In genomic region chr12:46444644-46445313, GRCm38 (mm10) we compare ENCODE assay signal across 18 mouse cellular contexts.
DNase-seq lines count a peak whose midpoint lies in the region; ATAC-seq and TF ChIP-seq lines count a peak whose summit lies in the region.
"Had no signal": no experiment of that assay in that cellular context is flagged by ENCODE, and none has a peak within 500 bp of the region (broad histone marks: within the 10 kb centered on the region; RNA-seq: fewer than 3 reads in every experiment).

No protein-coding gene starts in this region.

- no peaks in the 10 kb centered on the region for H3K36me3 ChIP-seq in forebrain, embryonic 15.5 days
- H3K36me3 ChIP-seq in forebrain, embryonic 12.5 days (replicated peaks): no peaks in the 10 kb centered on the region
- H3K36me3 ChIP-seq in midbrain, embryonic 13.5 days: no peaks in the 10 kb centered on the region
- H3K36me3 ChIP-seq in midbrain, embryonic 10.5 days: no peaks in the 10 kb centered on the region
- H3K36me3 ChIP-seq: hindbrain, embryonic 12.5 days; hindbrain, embryonic 15.5 days had no signal

- no peaks in the 10 kb centered on the region for H3K9me3 ChIP-seq in forebrain, embryonic 15.5 days
- no peaks in the 10 kb centered on the region for H3K9me3 ChIP-seq in forebrain, embryonic 12.5 days
- no peaks in the 10 kb centered on the region for H3K9me3 ChIP-seq in midbrain, embryonic 13.5 days
- no peaks in the 10 kb centered on the region for H3K9me3 ChIP-seq in midbrain, embryonic 10.5 days (replicated peaks)
- H3K9me3 ChIP-seq: hindbrain, embryonic 12.5 days; hindbrain, embryonic 15.5 days had no signal

- DNase-seq in midbrain, embryonic 10.5 days (ENCODE audit: low spot score): no peak
- peak; percentile 59 for DNase-seq in brain, embryonic 14.5 days (ENCODE audit: low read depth)
- no peak for DNase-seq in embryo, embryonic 10 days (ENCODE audit: low spot score)
- DNase-seq: adrenal gland, adult 2 months; adrenal gland, postnatal 14 days; cerebellum, adult 11-12 months; cerebellum, adult 8-10 months; cerebellum, postnatal 10 days; cerebellum, postnatal 36 days; gastrocnemius, postnatal 25 days had no signal

- WGBS in forebrain, embryonic 15.5 days: 71% methylated on average over 7 of the region's 7 CpGs
- WGBS in forebrain, embryonic 12.5 days: 76% methylated on average over 7 of the region's 7 CpGs
- 73% methylated on average over 7 of the region's 7 CpGs for WGBS in midbrain, embryonic 13.5 days
- WGBS in midbrain, embryonic 10.5 days: 85% methylated on average over 7 of the region's 7 CpGs

- no peak overlapping the region for H3K4me3 ChIP-seq in forebrain, embryonic 15.5 days
- H3K4me3 ChIP-seq in forebrain, embryonic 12.5 days (replicated peaks): no peak overlapping the region
- H3K4me3 ChIP-seq in midbrain, embryonic 13.5 days (replicated peaks): no peak overlapping the region
- H3K4me3 ChIP-seq in midbrain, embryonic 10.5 days: no peak overlapping the region
- H3K4me3 ChIP-seq: hindbrain, embryonic 12.5 days; hindbrain, embryonic 15.5 days had no signal

- no peaks in the 10 kb centered on the region for H3K27me3 ChIP-seq in forebrain, embryonic 15.5 days
- H3K27me3 ChIP-seq in forebrain, embryonic 12.5 days: no peaks in the 10 kb centered on the region
- H3K27me3 ChIP-seq in midbrain, embryonic 13.5 days: no peaks in the 10 kb centered on the region
- H3K27me3 ChIP-seq in midbrain, embryonic 10.5 days (ENCODE audit: low read depth, poor library complexity, severe bottlenecking): no peaks in the 10 kb centered on the region
- H3K27me3 ChIP-seq: hindbrain, embryonic 12.5 days; hindbrain, embryonic 15.5 days had no signal

- H3K4me1 ChIP-seq in forebrain, embryonic 15.5 days: no peaks in the 10 kb centered on the region
- no peaks in the 10 kb centered on the region for H3K4me1 ChIP-seq in forebrain, embryonic 12.5 days
- no peaks in the 10 kb centered on the region for H3K4me1 ChIP-seq in midbrain, embryonic 13.5 days (replicated peaks)
- no peaks in the 10 kb centered on the region for H3K4me1 ChIP-seq in midbrain, embryonic 10.5 days
- H3K4me1 ChIP-seq: hindbrain, embryonic 12.5 days; hindbrain, embryonic 15.5 days had no signal

- H3K4me2 ChIP-seq in forebrain, embryonic 15.5 days (replicated peaks): no peak overlapping the region
- H3K4me2 ChIP-seq in forebrain, embryonic 12.5 days: no peak overlapping the region
- H3K4me2 ChIP-seq in midbrain, embryonic 13.5 days (replicated peaks): no peak overlapping the region
- H3K4me2 ChIP-seq: heart, embryonic 11.5 days; hindbrain, embryonic 12.5 days; hindbrain, embryonic 15.5 days had no signal

- TF ChIP-seq POLR2A in brain, embryonic 14.5 days (IDR thresholded peaks at IDR 0.05; ENCODE audit: borderline replicate concordance, extremely low read depth, insufficient read depth, insufficient read length, poor library complexity, severe bottlenecking): no peak

- peak; percentile 67; the same call in 1 of the 2 replicates for ATAC-seq in forebrain, embryonic 15.5 days (replicated peaks)
- ATAC-seq in forebrain, embryonic 12.5 days (ENCODE audit: low FRiP score): no peak
- peak; percentile 48; the same call in 1 of the 2 replicates for ATAC-seq in midbrain, embryonic 13.5 days
- ATAC-seq: CD4-positive, CD25-positive, alpha-beta regulatory T cell, adult 4 months; intestine, postnatal 0 days had no signal

- H3K9ac ChIP-seq in forebrain, embryonic 15.5 days (replicated peaks): no peak overlapping the region
- no peak overlapping the region for H3K9ac ChIP-seq in forebrain, embryonic 12.5 days
- H3K9ac ChIP-seq in midbrain, embryonic 13.5 days (replicated peaks): no peak overlapping the region
- H3K9ac ChIP-seq: hindbrain, embryonic 12.5 days; hindbrain, embryonic 15.5 days had no signal

- no peak for TF ChIP-seq CTCF in brain, embryonic 14.5 days (IDR thresholded peaks at IDR 0.05; ENCODE audit: borderline replicate concordance, extremely low read depth, insufficient read depth, insufficient read length)

- H3K27ac ChIP-seq in forebrain, embryonic 15.5 days (replicated peaks): no peak overlapping the region
- H3K27ac ChIP-seq in forebrain, embryonic 12.5 days: no peak overlapping the region
- H3K27ac ChIP-seq in midbrain, embryonic 13.5 days: no peak overlapping the region
- H3K27ac ChIP-seq in midbrain, embryonic 10.5 days (replicated peaks): no peak overlapping the region
- H3K27ac ChIP-seq: hindbrain, embryonic 12.5 days; hindbrain, embryonic 15.5 days had no signal
